Mouse (Mus musculus) heart, adult 2 months (tissue): ENCODE measurements at regions not wholly inside any gene's neighbourhood (a gene's known extent, or its start where the extent isn't known, plus 50 kb on each side); places are given as distances from the start of the nearest gene placed in this dataset.
A peak's percentile ranks its signal among the peaks of the same experiment; 100 is the strongest.

Experiments
- DNase-seq, 2 experiments: peaks; one replicate each; pipeline ENCODE4 v3.0.0; 2021
- H3K27ac ChIP-seq: fragments of 200-600 bp; 2 replicates; pipeline ENCODE4 v1.8.1; 2022
- H3K27me3 ChIP-seq: fragments of 200-500 bp; 2 replicates; pipeline ENCODE4 v1.6.1; 2012; ENCODE audit warnings: mild to moderate bottlenecking, low read length, inconsistent platforms, mixed read lengths; ENCODE audit not compliant: control insufficient read depth, insufficient read depth
- H3K36me3 ChIP-seq: fragments of 200-500 bp; 2 replicates; pipeline ENCODE4 v1.6.1; 2012; ENCODE audit warnings: low read length, inconsistent platforms; ENCODE audit not compliant: control insufficient read depth, insufficient read depth
- H3K4me1 ChIP-seq: fragments of 200-500 bp; 2 replicates; pipeline ENCODE4 v1.6.1; 2011; ENCODE audit warnings: low read length; ENCODE audit not compliant: control insufficient read depth, insufficient read depth
- H3K4me3 ChIP-seq: fragments of 200-600 bp; 2 replicates; pipeline ENCODE4 v1.8.1; 2022
- H3K79me2 ChIP-seq: fragments of 200-500 bp; replicated peaks from 2 replicates; pipeline ENCODE4 v1.6.1; 2012; ENCODE audit warnings: mild to moderate bottlenecking, inconsistent platforms, low read length, moderate library complexity, mixed read lengths; ENCODE audit not compliant: control insufficient read depth, insufficient read depth
- H3K9ac ChIP-seq: fragments of 200-500 bp; 2 replicates; pipeline ENCODE4 v1.6.1; 2012; ENCODE audit warnings: low read depth, mild to moderate bottlenecking, control low read depth, inconsistent platforms, low read length, mixed read lengths
- CTCF ChIP-seq: fragments of 200-600 bp; IDR thresholded peaks from 2 replicates; pipeline ENCODE4 v1.8.1; 2022; ENCODE audit warnings: antibody characterized with exemption, mild to moderate bottlenecking, moderate library complexity
- EP300 ChIP-seq: fragments of 200-500 bp; IDR thresholded peaks from 2 replicates; pipeline ENCODE4 v1.6.1; 2011; ENCODE audit warnings: low read depth, low read length, control low read depth; ENCODE audit not compliant: insufficient read depth
- POLR2A ChIP-seq: fragments of 200-500 bp; IDR thresholded peaks from 2 replicates; pipeline ENCODE4 v1.6.1; 2011; ENCODE audit warnings: mild to moderate bottlenecking, low read depth, low read length, control low read depth; ENCODE audit not compliant: insufficient read depth
- WGBS: fragments of 180-500 bp; shearing (Covaris S2); methylation state at CpG from one replicate; pipeline ENCODE4 v1.1.7; 2018; 5-methylcytosine and 5-hydroxymethylcytosine counted together
- intact Hi-C: fragments of 180-260 bp; cut with DNase I; formaldehyde crosslinking; loops from one replicate; pipeline ENCODE4 v1.15.1; 2025

DNA sequence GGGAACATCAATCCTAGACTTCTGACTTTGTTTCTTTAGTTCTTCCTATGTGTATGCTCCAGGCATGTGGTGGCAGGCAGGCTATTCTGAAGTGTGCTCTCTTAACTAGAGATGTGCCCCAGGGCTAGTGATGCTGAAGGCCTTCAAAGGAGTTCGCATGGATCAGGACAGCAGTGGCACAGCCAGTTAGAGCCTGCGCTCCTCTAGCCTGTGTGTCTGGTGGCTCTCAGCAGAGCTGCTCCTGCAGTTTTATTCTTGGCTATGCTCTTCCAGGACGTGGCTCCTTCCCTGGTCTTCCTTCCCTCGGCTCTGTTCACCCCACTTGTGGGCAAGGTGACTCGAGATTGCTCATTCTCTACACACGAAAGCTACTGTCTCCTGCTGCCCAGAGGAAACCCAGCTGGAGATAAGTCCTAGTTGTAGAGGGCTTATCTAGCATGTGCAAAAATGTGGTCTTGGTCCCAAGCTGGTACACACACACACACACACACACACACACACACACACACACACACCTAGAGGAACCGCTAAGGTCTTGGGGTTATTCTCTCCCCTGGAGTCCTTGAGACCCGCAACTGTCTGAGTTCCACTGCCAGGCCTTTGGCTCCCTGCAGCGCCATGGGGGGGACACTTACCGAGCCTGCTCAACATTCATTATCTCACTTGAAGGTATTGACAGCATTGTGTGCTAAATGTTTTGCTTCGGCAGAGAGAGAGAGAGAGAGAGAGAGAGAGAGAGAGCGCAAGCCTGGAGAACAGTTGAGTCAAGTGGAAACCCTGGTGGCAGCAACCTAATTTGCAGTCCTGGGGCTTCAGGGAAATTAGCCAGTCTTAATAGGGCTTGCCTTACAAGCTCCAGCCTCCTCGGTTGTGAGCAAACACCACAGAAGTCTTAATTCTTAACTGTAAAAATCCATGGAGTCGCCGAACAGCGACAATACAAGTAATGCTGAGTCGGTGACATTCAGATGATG lies 110.4 kb upstream of the Smim15 start:
- Histone ChIP-seq H3K4me1 (no peaks in the 10 kb centered on the region; the same call in 1 of the 2 replicates), H3K4me3 (no peak overlapping the region), H3K79me2 (no peaks in the 10 kb centered on the region), H3K27ac (no peak overlapping the region), H3K9ac (no peak overlapping the region), H3K36me3 (no peaks in the 10 kb centered on the region), H3K27me3 (no peaks in the 10 kb centered on the region; the same call in 1 of the 2 replicates)
- DNase-seq: no peak
- intact Hi-C loops: no loop called here
- 40% methylated on average over 17 of the region's 17 CpGs for WGBS
- no peak for TF ChIP-seq EP300
- no peak for TF ChIP-seq CTCF
- TF ChIP-seq POLR2A: no peak

- Histone ChIP-seq H3K79me2 (no peaks in the 10 kb centered on the region), H3K9ac (no peak overlapping the region), H3K4me1 (no peaks in the 10 kb centered on the region; the same call in 1 of the 2 replicates), H3K36me3 (no peaks in the 10 kb centered on the region), H3K4me3 (no peak overlapping the region), H3K27me3 (no peaks in the 10 kb centered on the region; the same call in 1 of the 2 replicates), H3K27ac (no peak overlapping the region)
- 68% methylated on average over 12 of the region's 12 CpGs for WGBS
- no peak for TF ChIP-seq CTCF
- TF ChIP-seq POLR2A: no peak
- TF ChIP-seq EP300: no peak
- intact Hi-C loops: no loop called here
- DNase-seq: no peak
Observed at GRCm38 (mm10) chr13:107932423-107933032, 111.7 kb upstream of the Smim15 start.

DNA sequence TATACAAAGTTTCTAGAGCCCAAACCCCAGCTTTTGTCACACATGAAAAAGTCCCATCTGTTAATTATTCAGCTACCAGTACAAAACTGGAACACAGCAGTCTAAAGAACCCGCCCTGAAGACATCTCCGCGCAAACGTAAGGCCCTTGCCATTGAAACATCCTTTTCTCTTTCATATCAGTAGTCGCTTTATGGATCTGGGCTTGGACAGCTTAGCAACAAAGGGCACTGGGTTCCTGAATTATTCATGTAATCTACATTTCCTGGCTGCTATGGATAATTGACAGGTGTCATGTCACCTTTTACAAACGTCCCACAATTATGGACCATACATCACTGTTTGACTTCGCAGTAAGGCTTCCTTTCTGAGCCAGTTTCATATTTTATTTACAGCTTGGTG lies 113.0 kb upstream of the Smim15 start:
- intact Hi-C loops: no loop called here
- DNase-seq: no peak
- WGBS: 93% methylated on average over 7 of the region's 7 CpGs
- no peak for TF ChIP-seq EP300
- TF ChIP-seq POLR2A: no peak
- TF ChIP-seq CTCF: no peak
- Histone ChIP-seq H3K27me3 (no peaks in the 10 kb centered on the region; the same call in 1 of the 2 replicates), H3K4me3 (no peak overlapping the region), H3K4me1 (no peaks in the 10 kb centered on the region; the same call in 1 of the 2 replicates), H3K36me3 (no peaks in the 10 kb centered on the region), H3K79me2 (no peaks in the 10 kb centered on the region), H3K27ac (no peak overlapping the region), H3K9ac (no peak overlapping the region)

DNA sequence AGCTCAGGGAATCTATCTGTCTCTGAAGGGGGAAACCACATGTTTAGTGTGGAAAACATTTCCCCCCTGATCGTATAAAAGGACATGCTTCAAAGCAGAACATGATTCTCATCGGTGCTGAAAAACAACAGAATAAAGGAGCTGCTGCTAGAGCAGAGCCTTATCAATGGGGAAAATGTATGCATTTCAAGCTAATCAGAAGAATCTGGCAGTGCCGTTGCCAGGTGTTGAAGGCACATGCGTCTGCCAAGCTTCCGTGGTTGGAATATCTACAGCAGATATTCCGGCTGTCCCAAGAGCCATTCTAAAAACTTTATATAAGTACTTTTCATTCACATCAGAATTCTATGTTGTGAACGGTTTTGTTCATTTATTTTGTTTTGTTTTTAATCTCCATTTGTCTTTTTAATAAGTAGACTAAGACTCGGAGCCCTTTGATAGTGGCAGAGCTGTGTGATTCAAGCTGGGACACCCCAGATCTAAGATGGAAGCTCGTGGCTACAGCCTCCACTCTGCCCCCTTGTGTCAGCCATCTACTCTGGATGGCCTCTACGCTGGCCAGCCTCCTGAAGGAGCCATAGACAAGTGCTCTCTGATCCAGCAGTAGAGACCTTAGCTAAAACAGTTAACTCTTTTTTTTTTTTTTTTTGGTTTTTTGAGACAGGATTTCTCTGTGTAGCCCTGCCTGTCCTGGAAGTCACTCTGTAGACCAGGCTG lies 116.6 kb upstream of the Smim15 start:
- Histone ChIP-seq H3K27me3 (no peaks in the 10 kb centered on the region), H3K4me3 (no peak overlapping the region), H3K36me3 (no peaks in the 10 kb centered on the region), H3K9ac (no peak overlapping the region), H3K79me2 (no peaks in the 10 kb centered on the region), H3K4me1 (no peaks in the 10 kb centered on the region; the same call in 1 of the 2 replicates), H3K27ac (no peak overlapping the region)
- TF ChIP-seq POLR2A (no peak), CTCF (peak; percentile 52)
- intact Hi-C loops: no loop called here
- 58% methylated on average over 10 of the region's 10 CpGs for WGBS
- no peak for DNase-seq

DNA sequence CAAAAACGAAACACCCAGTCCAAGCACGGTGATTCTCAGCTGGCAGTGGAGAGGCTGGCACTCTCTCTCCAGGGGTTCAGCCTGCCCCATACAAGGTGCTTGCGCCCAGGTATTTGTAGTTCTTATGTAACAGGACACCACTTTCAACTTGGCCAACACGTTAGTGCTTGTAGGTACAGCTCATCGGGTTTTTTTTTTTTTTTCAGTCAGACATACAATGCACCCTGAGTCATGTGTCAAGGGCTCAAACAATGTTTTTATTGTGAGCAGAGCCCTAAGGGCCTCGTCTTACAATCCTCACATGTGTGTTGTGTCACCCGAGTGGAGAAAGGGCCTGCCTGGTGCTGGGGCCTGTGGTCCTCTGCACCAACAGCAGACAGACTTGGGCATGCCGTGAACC lies 118.8 kb upstream of the Smim15 start:
- 81% methylated on average over 8 of the region's 8 CpGs for WGBS
- DNase-seq: no peak
- Histone ChIP-seq H3K27ac (no peak overlapping the region), H3K9ac (no peak overlapping the region), H3K4me1 (no peaks in the 10 kb centered on the region; the same call in 1 of the 2 replicates), H3K79me2 (no peaks in the 10 kb centered on the region), H3K27me3 (no peaks in the 10 kb centered on the region), H3K36me3 (no peaks in the 10 kb centered on the region), H3K4me3 (no peak overlapping the region)
- TF ChIP-seq CTCF (no peak), POLR2A (no peak), EP300 (no peak)
- intact Hi-C loops: no loop called here
